Mouse (Mus musculus) spleen, adult 2 months (tissue): ENCODE results near the gene Adamtsl2. TPM values are rescaled to one million over a fixed set of nuclear protein-coding genes. Genes with fewer than 3 reads are reported as not detected.

Experiments used
- DNase-seq, 2 experiments: peaks; one replicate each; pipeline versions ENCODE4 v3.0.0 to v3.0.0-alpha.2; 2012 to 2021; ENCODE audit warnings: low spot score in 2 of 2, low read depth in 1 of 2
- H3K27ac ChIP-seq: fragments of 200-500 bp; 2 replicates; pipeline ENCODE4 v1.5.1; 2012; ENCODE audit warnings: low read length, inconsistent platforms; ENCODE audit not compliant: insufficient read depth
- H3K27me3 ChIP-seq: fragments of 200-500 bp; 2 replicates; pipeline ENCODE4 v1.6.1; 2012; ENCODE audit warnings: mild to moderate bottlenecking, moderate library complexity, low read length, inconsistent platforms; ENCODE audit not compliant: control insufficient read depth, insufficient read depth
- H3K36me3 ChIP-seq: fragments of 200-500 bp; 2 replicates; pipeline ENCODE4 v1.6.1; 2012; ENCODE audit warnings: mild to moderate bottlenecking, low read length, inconsistent platforms; ENCODE audit not compliant: control insufficient read depth, insufficient read depth
- H3K4me1 ChIP-seq: fragments of 200-500 bp; 2 replicates; pipeline ENCODE4 v1.6.1; 2011; ENCODE audit warnings: inconsistent platforms; ENCODE audit not compliant: control insufficient read depth, insufficient read depth, insufficient read length
- H3K4me3 ChIP-seq: fragments of 200-500 bp; 2 replicates; pipeline ENCODE4 v1.5.1; 2011; ENCODE audit warnings: mild to moderate bottlenecking, inconsistent platforms; ENCODE audit not compliant: insufficient read depth, insufficient read length; ENCODE audit errors: extremely low read depth
- CTCF ChIP-seq: fragments of 200-500 bp; IDR thresholded peaks from 2 replicates; pipeline ENCODE4 v1.5.1; 2011; ENCODE audit warnings: mild to moderate bottlenecking, inconsistent platforms; ENCODE audit not compliant: insufficient read depth, insufficient read length, insufficient replicate concordance; ENCODE audit errors: extremely low read depth
- POLR2A ChIP-seq: fragments of 200-500 bp; IDR thresholded peaks from 2 replicates; pipeline ENCODE4 v1.6.1; 2011; ENCODE audit warnings: low read depth, low read length, inconsistent platforms
- WGBS: fragments of 180-500 bp; shearing (Covaris S2); methylation state at CpG from one replicate; pipeline ENCODE4 v1.1.7; 2018; 5-methylcytosine and 5-hydroxymethylcytosine counted together
- polyA plus RNA-seq: library from polyadenylated mRNA; depleted of rRNA; stranded (reverse); fragments of >200 nt; gene quantifications from 2 replicates; pipeline ENCODE4 v1.2.3, GENCODE M21; 2012; rRNA removed

Gene Adamtsl2
- polyA plus RNA-seq, 1 experiment: 45.1 TPM

DNA sequence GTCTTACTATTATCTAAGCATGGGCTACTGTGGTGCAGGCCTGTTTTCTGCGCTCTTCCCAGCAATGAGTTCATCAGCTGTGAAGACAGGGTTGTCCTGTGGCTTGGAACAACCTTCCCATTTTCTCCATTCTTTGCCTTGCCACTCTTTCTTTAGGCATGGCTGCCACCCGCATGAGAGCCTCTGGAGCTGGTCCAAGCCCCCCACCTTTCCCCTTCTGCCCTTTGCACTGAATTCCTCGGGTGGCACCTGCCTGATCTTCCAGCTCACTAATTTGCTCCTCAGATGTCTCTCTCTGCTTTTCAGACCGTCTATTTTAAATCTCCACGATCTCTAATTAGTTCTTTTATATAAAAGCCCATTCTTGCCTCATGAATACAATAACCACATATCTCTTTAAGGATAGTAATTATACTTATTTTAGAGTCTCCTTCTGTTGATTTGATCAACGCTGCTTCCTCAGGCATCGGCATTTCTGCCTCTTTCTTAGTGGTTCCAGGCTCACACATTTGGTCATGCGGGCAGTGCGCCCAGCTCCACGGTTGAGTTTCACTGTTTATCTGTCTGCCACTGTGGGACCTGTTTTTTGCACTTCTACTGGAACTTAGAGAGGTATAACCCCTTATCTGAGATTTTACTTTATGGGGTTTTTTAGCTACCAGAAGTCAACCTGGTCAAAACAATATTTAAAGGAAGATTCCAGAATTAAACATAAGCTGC lies 75.4 kb downstream of the Adamtsl2 start:
- DNase-seq: no peak
- H3K4me1 ChIP-seq: no peaks in the 10 kb centered on the region
- TF ChIP-seq CTCF (no peak), POLR2A (no peak)
- H3K36me3 ChIP-seq: no peaks in the 10 kb centered on the region
- no peak overlapping the region for H3K27ac ChIP-seq
- 85% methylated on average over 10 of the region's 10 CpGs for WGBS
- no peak overlapping the region for H3K4me3 ChIP-seq
- no peaks in the 10 kb centered on the region for H3K27me3 ChIP-seq

DNA sequence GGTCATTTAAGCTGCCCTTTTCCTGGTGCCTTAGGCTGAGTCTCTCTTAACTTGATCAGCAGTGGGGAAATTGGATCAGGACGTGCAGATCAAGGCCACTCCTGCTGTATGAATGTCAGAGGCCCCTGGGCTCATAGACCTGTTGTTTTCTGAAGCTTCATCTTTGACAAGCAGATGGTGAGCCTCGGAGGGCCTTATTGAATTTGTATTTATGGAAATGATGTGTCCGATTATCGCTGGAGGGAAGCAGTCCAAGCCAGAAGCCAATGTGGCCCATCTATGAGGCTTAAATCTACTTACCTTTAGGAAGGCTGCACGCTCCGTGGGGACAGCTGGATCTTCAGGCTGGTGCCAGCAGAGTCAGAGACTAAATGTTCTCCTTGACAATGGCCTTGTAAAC lies 77.4 kb downstream of the Adamtsl2 start:
- DNase-seq: no peak
- Histone ChIP-seq H3K36me3 (no peaks in the 10 kb centered on the region), H3K27ac (no peak overlapping the region), H3K4me3 (no peak overlapping the region), H3K27me3 (no peaks in the 10 kb centered on the region), H3K4me1 (no peaks in the 10 kb centered on the region)
- TF ChIP-seq POLR2A (no peak), CTCF (no peak)
- WGBS: 91% methylated on average over 6 of the region's 6 CpGs

Other genes with a start within 250 kb of the Adamtsl2 start
- not detected in 2 replicates for gene Abo, start 214.4 kb upstream of the Adamtsl2 start, polyA plus RNA-seq
- gene Surf6, start 176.5 kb upstream of the Adamtsl2 start, polyA plus RNA-seq: 11.4 and 11.7 TPM in 2 replicates
- 17.7 and 18.6 TPM in 2 replicates for gene Med22, start 168.7 kb upstream of the Adamtsl2 start, polyA plus RNA-seq
- gene Rpl7a, start 168.6 kb upstream of the Adamtsl2 start, polyA plus RNA-seq: 496 and 521 TPM in 2 replicates
- gene Surf2, start 163.0 kb upstream of the Adamtsl2 start, polyA plus RNA-seq: 19.1 and 19.6 TPM in 2 replicates
- 35.5 and 43.5 TPM in 2 replicates for gene Surf1, start 162.8 kb upstream of the Adamtsl2 start, polyA plus RNA-seq
- 141 and 203 TPM in 2 replicates for gene Surf4, start 145.5 kb upstream of the Adamtsl2 start, polyA plus RNA-seq
- gene Stkld1, start 145.3 kb upstream of the Adamtsl2 start, polyA plus RNA-seq: 0.21 and 0.22 TPM in 2 replicates
- gene Rexo4, start 115.0 kb upstream of the Adamtsl2 start, polyA plus RNA-seq: 19.3 and 22.8 TPM in 2 replicates
- 1.9 and 2.4 TPM in 2 replicates for gene Adamts13, start 106.0 kb upstream of the Adamtsl2 start, polyA plus RNA-seq
- 29.9 and 31.2 TPM in 2 replicates for gene Cacfd1, start 69.5 kb upstream of the Adamtsl2 start, polyA plus RNA-seq
- gene Slc2a6, start 51.4 kb upstream of the Adamtsl2 start, polyA plus RNA-seq: 18.9 and 27.5 TPM in 2 replicates
- 0.47 and 0.67 TPM in 2 replicates for gene Mymk, start 7.2 kb upstream of the Adamtsl2 start, polyA plus RNA-seq
- not detected in 2 replicates for gene Fam163b, start 63.1 kb downstream of the Adamtsl2 start, polyA plus RNA-seq
- gene Dbh, start 85.9 kb downstream of the Adamtsl2 start, polyA plus RNA-seq: 0.04 TPM in 1 of 2 replicates, not detected in the other
- 8.8 and 9.4 TPM in 2 replicates for gene Sardh, start 169.0 kb downstream of the Adamtsl2 start, polyA plus RNA-seq